Mouse (Mus musculus): ENCODE measurements at regions not wholly inside any gene's neighbourhood (a gene's known extent, or its start where the extent isn't known, plus 50 kb on each side); places are given as distances from the start of the nearest gene placed in this dataset.

DNA sequence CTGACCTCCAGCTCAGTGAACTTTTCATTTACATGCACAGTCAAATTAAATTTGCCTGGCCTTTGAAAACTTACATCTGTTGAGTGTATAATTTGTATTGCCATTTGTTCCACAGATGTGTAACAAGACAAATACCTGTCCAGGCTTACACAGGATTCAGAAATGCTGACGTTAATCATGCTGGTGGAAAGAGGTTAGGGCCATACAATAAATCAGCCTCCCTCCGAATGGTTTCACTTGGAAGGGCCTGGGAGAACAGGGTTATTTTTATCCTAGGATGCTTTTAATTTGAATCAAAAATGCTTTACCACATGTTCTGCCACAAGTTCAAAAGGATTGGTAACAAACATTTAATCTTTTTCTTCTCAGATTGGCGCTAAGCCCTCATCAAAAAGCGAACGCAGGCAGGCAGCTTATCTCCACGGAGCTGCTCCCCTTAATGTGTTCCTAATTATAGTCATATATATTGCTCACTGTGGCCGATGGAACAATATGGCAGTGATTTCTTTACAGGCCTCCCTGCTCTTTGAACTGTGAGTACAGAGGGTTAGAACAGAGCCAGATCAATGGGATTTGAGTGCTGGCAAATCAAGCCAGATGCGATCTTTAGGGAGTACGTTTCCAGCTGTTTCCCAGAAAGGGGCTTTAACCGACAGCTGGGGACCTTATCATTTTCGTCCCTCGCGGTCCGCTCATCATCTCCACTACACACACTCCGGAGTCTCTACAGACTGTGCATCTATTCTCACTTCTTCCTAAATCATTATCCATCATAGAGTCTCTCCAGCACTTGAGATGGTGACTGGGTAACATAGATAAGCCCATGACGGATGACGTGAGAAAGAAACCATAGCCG, 313.9 kb downstream of the Ndfip2 start:
- Histone ChIP-seq H3K4me3 (ENCODE audit: low read depth, low read length) (no peak overlapping the region), H3K4me1 (ENCODE audit: control insufficient read depth, insufficient read depth, low read length) (peaks cover 2% of the 10 kb centered on the region; the same call in 1 of the 2 replicates), H3K9ac (ENCODE audit: low read depth, low read length) (no peak overlapping the region), H3K9me3 (replicated peaks; ENCODE audit: control insufficient read depth, low read length, poor library complexity, severe bottlenecking) (no peaks in the 10 kb centered on the region), H3K36me3 (ENCODE audit: control insufficient read depth, insufficient read depth, low read length) (no peaks in the 10 kb centered on the region), H3K27ac (ENCODE audit: low read length) (no peak overlapping the region), H3K4me2 (ENCODE audit: low read length) (no peak overlapping the region), H3K27me3 (ENCODE audit: control insufficient read depth, insufficient read depth, low read depth, low read length) (no peaks in the 10 kb centered on the region)
- 27% methylated on average over 18 of the region's 18 CpGs for WGBS
- ATAC-seq = peak; percentile 74

DNA sequence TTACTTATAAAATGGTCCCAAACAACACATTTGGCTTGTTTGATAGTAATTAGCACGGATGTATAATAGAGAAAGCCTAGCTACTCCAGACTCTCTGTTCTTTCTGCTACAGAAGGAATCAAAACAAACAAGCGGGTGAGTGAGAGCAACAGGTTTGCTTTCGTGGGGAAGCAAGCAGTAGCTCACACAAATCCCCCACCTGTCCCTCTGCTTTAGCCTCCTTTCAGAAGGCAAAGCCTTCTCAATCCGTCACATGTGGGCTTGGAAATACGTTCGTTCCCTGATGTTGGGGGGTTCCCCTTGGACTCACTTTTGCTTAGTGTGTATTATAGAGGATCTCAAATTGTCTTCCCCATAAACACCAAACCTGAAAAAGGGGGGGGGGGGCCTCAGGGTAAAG, 311.8 kb downstream of the Ndfip2 start:
- Histone ChIP-seq H3K9ac (ENCODE audit: low read depth, low read length) (no peak overlapping the region), H3K9me3 (replicated peaks; ENCODE audit: control insufficient read depth, low read length, poor library complexity, severe bottlenecking) (no peaks in the 10 kb centered on the region), H3K4me1 (ENCODE audit: control insufficient read depth, insufficient read depth, low read length) (peaks cover 2% of the 10 kb centered on the region; the same call in 1 of the 2 replicates), H3K4me2 (ENCODE audit: low read length) (no peak overlapping the region), H3K27ac (ENCODE audit: low read length) (no peak overlapping the region), H3K27me3 (ENCODE audit: control insufficient read depth, insufficient read depth, low read depth, low read length) (no peaks in the 10 kb centered on the region), H3K36me3 (ENCODE audit: control insufficient read depth, insufficient read depth, low read length) (no peaks in the 10 kb centered on the region), H3K4me3 (ENCODE audit: low read depth, low read length) (no peak overlapping the region)
- no peak for ATAC-seq
- WGBS = 72% methylated on average over 6 of the region's 6 CpGs

DNA sequence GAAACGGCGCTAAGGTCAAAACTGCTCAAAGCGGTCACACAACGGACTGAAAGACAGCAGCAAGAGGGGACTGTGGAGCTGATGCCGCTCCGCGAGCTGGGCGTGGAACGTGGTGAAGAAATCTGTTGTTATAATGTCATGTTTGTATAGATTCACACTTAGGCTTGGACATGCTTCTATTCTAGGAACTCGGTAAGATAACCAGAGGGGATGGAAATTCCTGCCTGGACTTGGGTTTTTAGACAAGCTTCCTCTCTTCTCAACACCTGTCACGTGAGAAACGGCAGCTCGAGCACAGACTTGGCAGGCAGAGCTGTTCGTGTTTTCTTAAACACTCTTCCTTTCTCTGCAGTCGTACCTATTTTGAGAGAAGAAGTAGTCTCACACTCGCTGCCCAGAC, 307.5 kb downstream of the Ndfip2 start:
- Histone ChIP-seq H3K27me3 (ENCODE audit: control insufficient read depth, insufficient read depth, low read depth, low read length) (no peaks in the 10 kb centered on the region), H3K4me2 (ENCODE audit: low read length) (no peak overlapping the region), H3K4me3 (ENCODE audit: low read depth, low read length) (no peak overlapping the region), H3K9ac (ENCODE audit: low read depth, low read length) (no peak overlapping the region), H3K36me3 (ENCODE audit: control insufficient read depth, insufficient read depth, low read length) (no peaks in the 10 kb centered on the region), H3K9me3 (replicated peaks; ENCODE audit: control insufficient read depth, low read length, poor library complexity, severe bottlenecking) (no peaks in the 10 kb centered on the region), H3K27ac (ENCODE audit: low read length) (no peak overlapping the region), H3K4me1 (ENCODE audit: control insufficient read depth, insufficient read depth, low read length) (no peaks in the 10 kb centered on the region)
- WGBS = 91% methylated on average over 16 of the region's 16 CpGs
- ATAC-seq = no peak

DNA sequence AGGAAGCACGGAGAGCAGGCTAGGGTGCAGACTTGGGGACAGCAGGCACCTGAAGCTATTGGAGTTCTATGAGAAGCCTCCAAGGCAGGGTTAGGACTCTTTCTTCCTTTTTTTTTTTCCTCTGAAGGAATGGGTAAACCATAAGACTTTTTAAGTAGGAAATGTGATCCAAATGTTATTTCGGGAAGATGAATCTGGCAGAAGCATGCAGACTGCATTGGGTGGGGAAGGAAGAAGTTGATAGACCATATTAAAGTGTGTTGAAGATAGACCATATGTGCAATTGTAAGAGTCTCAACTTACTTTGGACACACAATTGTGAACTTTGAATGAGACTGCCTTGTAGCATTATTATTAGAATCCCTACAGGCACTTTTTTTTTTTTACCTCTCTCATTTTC, 304.5 kb downstream of the Ndfip2 start:
- ATAC-seq = no peak
- Histone ChIP-seq H3K27me3 (ENCODE audit: control insufficient read depth, insufficient read depth, low read depth, low read length) (no peaks in the 10 kb centered on the region), H3K4me3 (ENCODE audit: low read depth, low read length) (no peak overlapping the region), H3K4me2 (ENCODE audit: low read length) (no peak overlapping the region), H3K9me3 (replicated peaks; ENCODE audit: control insufficient read depth, low read length, poor library complexity, severe bottlenecking) (no peaks in the 10 kb centered on the region), H3K36me3 (ENCODE audit: control insufficient read depth, insufficient read depth, low read length) (no peaks in the 10 kb centered on the region), H3K4me1 (ENCODE audit: control insufficient read depth, insufficient read depth, low read length) (no peaks in the 10 kb centered on the region), H3K27ac (ENCODE audit: low read length) (no peak overlapping the region), H3K9ac (ENCODE audit: low read depth, low read length) (no peak overlapping the region)
- WGBS = 99% methylated on average over 2 of the region's 2 CpGs

DNA sequence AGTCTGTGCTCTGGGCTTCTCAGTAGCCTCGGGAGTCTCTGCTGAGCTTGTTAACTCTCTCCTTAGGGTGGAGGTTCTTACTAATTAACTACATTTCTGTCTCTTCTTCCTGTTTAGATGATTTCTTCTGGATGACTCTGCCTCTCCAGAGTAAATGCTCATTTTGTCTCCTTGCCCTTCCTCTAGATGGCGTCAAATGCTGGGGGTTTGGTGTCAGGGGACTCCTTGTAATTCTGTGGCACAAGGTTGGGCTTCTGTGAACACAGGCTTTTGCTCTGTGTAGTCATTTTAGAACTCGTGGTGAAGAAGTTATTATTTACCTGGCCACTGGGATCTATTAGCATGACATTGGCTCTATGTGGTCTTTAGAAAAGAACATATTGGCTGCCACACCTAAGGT, 298.4 kb downstream of the Ndfip2 start:
- Histone ChIP-seq H3K9me3 (replicated peaks; ENCODE audit: control insufficient read depth, low read length, poor library complexity, severe bottlenecking) (no peaks in the 10 kb centered on the region), H3K9ac (ENCODE audit: low read depth, low read length) (no peak overlapping the region), H3K4me3 (ENCODE audit: low read depth, low read length) (no peak overlapping the region), H3K4me1 (ENCODE audit: control insufficient read depth, insufficient read depth, low read length) (no peaks in the 10 kb centered on the region), H3K4me2 (ENCODE audit: low read length) (no peak overlapping the region), H3K27me3 (ENCODE audit: control insufficient read depth, insufficient read depth, low read depth, low read length) (no peaks in the 10 kb centered on the region), H3K27ac (ENCODE audit: low read length) (no peak overlapping the region), H3K36me3 (ENCODE audit: control insufficient read depth, insufficient read depth, low read length) (no peaks in the 10 kb centered on the region)
- no peak for ATAC-seq
- 82% methylated on average over 3 of the region's 3 CpGs for WGBS

DNA sequence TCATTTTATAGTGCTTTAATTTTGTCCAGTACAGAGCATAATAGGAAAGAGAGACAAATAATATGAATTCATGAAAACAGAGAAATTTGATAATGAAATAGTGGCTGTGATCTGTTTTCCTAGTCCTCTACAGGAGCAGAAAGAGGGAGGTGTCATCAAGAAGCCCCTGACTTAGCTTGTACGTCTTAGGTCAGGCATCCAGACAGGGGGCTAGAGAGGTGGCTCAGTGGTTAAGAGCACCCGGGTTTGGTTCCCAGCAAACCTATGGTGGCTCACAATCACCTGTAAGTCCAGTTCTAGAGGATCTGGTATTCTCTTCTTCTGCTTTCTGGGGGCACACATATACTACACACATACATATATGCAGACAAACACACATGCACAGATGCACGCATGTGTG, 285.7 kb downstream of the Ndfip2 start:
- no peaks in the 10 kb centered on the region for H3K9me3 ChIP-seq (replicated peaks; ENCODE audit: control insufficient read depth, low read length, poor library complexity, severe bottlenecking)
- H3K4me3 ChIP-seq (ENCODE audit: low read depth, low read length) = no peak overlapping the region
- peaks cover 5% of the 10 kb centered on the region; the same call in 1 of the 2 replicates for H3K4me1 ChIP-seq (ENCODE audit: control insufficient read depth, insufficient read depth, low read length)
- no peaks in the 10 kb centered on the region for H3K36me3 ChIP-seq (ENCODE audit: control insufficient read depth, insufficient read depth, low read length)
- ATAC-seq = no peak
- 88% methylated on average over 3 of the region's 3 CpGs for WGBS
- H3K4me2 ChIP-seq (ENCODE audit: low read length) = no peak overlapping the region
- no peak overlapping the region for H3K9ac ChIP-seq (ENCODE audit: low read depth, low read length)
- no peaks in the 10 kb centered on the region for H3K27me3 ChIP-seq (ENCODE audit: control insufficient read depth, insufficient read depth, low read depth, low read length)
- no peak overlapping the region for H3K27ac ChIP-seq (ENCODE audit: low read length)

DNA sequence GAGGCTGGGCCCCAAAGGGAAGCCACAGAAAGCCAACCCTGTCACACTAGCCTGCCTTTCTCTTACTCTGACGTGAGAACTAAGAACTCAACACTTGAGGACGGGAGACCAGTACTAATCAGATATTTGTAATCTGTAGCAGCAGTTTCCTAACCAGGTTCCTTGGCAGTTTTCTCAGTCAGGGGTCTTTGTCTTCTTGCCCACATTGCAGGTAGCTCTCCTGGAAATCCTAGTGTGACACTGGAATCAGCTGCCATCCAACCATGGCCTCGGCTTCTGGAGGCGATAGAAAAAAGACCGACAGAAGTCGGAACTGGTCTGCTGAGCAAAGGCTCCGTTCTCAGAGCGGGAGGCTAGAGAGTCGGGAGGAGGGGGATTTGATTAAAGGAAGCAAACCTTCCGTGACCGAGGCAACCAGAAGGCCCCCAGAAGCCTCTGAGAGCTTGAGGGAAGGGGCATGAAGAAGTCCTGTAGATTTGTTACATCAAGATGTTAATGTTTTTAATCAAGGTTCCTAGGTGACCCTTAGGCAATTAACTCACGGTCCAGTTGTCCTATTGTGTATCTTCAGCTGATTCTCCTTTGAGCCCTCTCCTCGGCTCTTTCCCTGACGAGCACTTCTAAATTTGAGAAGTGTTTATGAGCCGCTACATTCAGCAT, 284.2 kb downstream of the Ndfip2 start:
- Histone ChIP-seq H3K4me2 (ENCODE audit: low read length) (peak overlapping the region; percentile 64), H3K27me3 (ENCODE audit: control insufficient read depth, insufficient read depth, low read depth, low read length) (no peaks in the 10 kb centered on the region), H3K4me3 (ENCODE audit: low read depth, low read length) (peak overlapping the region; percentile 32), H3K9ac (ENCODE audit: low read depth, low read length) (peak overlapping the region; percentile 52), H3K4me1 (ENCODE audit: control insufficient read depth, insufficient read depth, low read length) (peaks cover 5% of the 10 kb centered on the region; the same call in 1 of the 2 replicates), H3K9me3 (replicated peaks; ENCODE audit: control insufficient read depth, low read length, poor library complexity, severe bottlenecking) (no peaks in the 10 kb centered on the region), H3K27ac (ENCODE audit: low read length) (peak overlapping the region; percentile 53), H3K36me3 (ENCODE audit: control insufficient read depth, insufficient read depth, low read length) (no peaks in the 10 kb centered on the region)
- peak; percentile 79 for ATAC-seq
- 3% methylated on average over 15 of the region's 15 CpGs for WGBS

DNA sequence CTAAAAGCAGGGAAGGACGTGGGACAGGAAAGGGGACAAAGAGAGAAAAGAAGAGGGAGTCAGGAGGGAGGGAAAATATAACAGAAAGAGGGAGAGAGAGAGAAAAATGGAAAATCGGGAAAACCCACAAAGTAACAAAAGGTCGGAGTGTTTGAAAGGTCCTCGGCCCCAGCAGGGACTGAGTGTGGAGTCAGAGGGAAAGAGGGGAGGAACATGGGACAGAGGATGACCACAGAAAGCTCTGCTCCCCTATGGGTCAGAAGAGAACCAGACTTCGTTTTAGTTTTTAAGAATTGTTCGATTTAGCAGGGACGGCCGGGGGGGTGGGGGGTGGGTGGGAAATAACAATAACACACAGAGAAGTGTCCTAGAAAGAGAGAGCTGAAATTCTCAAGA, 283.7 kb downstream of the Ndfip2 start:
- peaks cover 5% of the 10 kb centered on the region; the same call in 1 of the 2 replicates for H3K4me1 ChIP-seq (ENCODE audit: control insufficient read depth, insufficient read depth, low read length)
- H3K4me3 ChIP-seq (ENCODE audit: low read depth, low read length) = no peak overlapping the region
- H3K9ac ChIP-seq (ENCODE audit: low read depth, low read length) = no peak overlapping the region
- no peaks in the 10 kb centered on the region for H3K27me3 ChIP-seq (ENCODE audit: control insufficient read depth, insufficient read depth, low read depth, low read length)
- peak; percentile 53; the same call in 1 of the 2 replicates for ATAC-seq
- H3K27ac ChIP-seq (ENCODE audit: low read length) = no peak overlapping the region
- no peak overlapping the region for H3K4me2 ChIP-seq (ENCODE audit: low read length)
- 14% methylated on average over 8 of the region's 8 CpGs for WGBS
- H3K9me3 ChIP-seq (replicated peaks; ENCODE audit: control insufficient read depth, low read length, poor library complexity, severe bottlenecking) = no peaks in the 10 kb centered on the region
- H3K36me3 ChIP-seq (ENCODE audit: control insufficient read depth, insufficient read depth, low read length) = no peaks in the 10 kb centered on the region

DNA sequence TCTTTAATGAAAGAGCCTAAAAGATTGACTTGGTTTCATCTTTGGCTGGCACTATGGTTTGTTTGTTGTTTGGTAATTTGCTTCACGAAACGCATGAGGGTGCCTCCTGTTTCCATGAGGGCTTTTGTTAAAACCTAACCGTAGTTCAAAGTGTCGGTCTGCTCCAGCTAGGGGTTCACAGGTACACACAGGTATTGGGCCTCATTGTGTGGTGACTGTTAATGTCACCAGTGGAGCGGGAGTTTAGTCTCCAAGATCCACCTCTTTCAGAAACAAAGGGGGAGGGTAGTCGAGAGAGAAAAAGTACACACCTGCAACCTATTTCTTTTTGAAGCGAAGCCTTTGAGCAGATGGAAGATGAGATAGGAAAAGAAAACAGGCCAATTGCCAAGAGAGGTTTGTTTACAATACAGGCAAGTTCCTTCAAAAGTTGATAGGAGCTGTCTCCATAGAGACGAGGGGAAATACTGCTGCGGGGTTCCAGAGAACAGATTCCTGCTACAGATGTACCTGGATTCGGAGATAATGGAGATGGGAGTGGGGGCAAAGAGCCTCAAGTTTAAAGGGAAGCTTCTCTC, 273.9 kb downstream of the Ndfip2 start:
- H3K36me3 ChIP-seq (ENCODE audit: control insufficient read depth, insufficient read depth, low read length) = no peaks in the 10 kb centered on the region
- H3K4me2 ChIP-seq (ENCODE audit: low read length) = no peak overlapping the region
- peaks cover 7% of the 10 kb centered on the region; the same call in 1 of the 2 replicates for H3K9me3 ChIP-seq (replicated peaks; ENCODE audit: control insufficient read depth, low read length, poor library complexity, severe bottlenecking)
- no peaks in the 10 kb centered on the region for H3K4me1 ChIP-seq (ENCODE audit: control insufficient read depth, insufficient read depth, low read length)
- WGBS = 78% methylated on average over 10 of the region's 10 CpGs
- no peak overlapping the region for H3K4me3 ChIP-seq (ENCODE audit: low read depth, low read length)
- no peak overlapping the region for H3K9ac ChIP-seq (ENCODE audit: low read depth, low read length)
- no peak for ATAC-seq
- H3K27ac ChIP-seq (ENCODE audit: low read length) = no peak overlapping the region
- no peaks in the 10 kb centered on the region for H3K27me3 ChIP-seq (ENCODE audit: control insufficient read depth, insufficient read depth, low read depth, low read length)

Data from midbrain, embryonic 16.5 days (tissue).